Mouse (Mus musculus) liver, adult 2 months (tissue): ENCODE data around the gene Cep290.

Source experiments
- CTCF ChIP-seq: fragments of 200-500 bp; IDR thresholded peaks from 2 replicates; pipeline ENCODE4 v1.5.1; 2011; ENCODE audit warnings: low read depth, low read length, control low read depth
- POLR2A ChIP-seq: fragments of 200-500 bp; IDR thresholded peaks from 2 replicates; pipeline ENCODE4 v1.6.1; 2011; ENCODE audit warnings: low read length, control low read depth; ENCODE audit not compliant: insufficient read depth; ENCODE audit errors: extremely low read depth

- TF ChIP-seq CTCF (no peak), POLR2A (no peak)
Measured at GRCm38 (mm10) chr10:100449394-100449793, 38.0 kb upstream of the Cep290 start.
